Mouse (Mus musculus): ENCODE measurements around the gene Ephb2.
A peak's percentile ranks its signal among the peaks of the same experiment; 100 is the strongest.

The Ephb2 gene

GRCm38 (mm10) chr4:136835621-136836386 is at the start of gene Ephb2:
Gene Ephb2 (minus strand): TSS chr4:136835988.
- DNase-seq (ENCODE audit: low spot score in 2 of 2) = peak; percentile 11 to 26

GRCm38 (mm10) chr4:136878601-136879000 is 42.8 kb upstream of the Ephb2 start:
- DNase-seq (ENCODE audit: low spot score in 2 of 2) = no peak

GRCm38 (mm10) chr4:136878171-136878570 is 42.4 kb upstream of the Ephb2 start:
- DNase-seq (ENCODE audit: low spot score in 2 of 2) = no peak

GRCm38 (mm10) chr4:136876971-136877370 is 41.2 kb upstream of the Ephb2 start:
- DNase-seq (ENCODE audit: low spot score in 2 of 2) = no peak

GRCm38 (mm10) chr4:136875012-136875411 is 39.2 kb upstream of the Ephb2 start:
- no peak for DNase-seq (ENCODE audit: low spot score in 2 of 2)

GRCm38 (mm10) chr4:136868371-136868770 is 32.6 kb upstream of the Ephb2 start:
- DNase-seq (ENCODE audit: low spot score in 2 of 2) = no peak

DNA sequence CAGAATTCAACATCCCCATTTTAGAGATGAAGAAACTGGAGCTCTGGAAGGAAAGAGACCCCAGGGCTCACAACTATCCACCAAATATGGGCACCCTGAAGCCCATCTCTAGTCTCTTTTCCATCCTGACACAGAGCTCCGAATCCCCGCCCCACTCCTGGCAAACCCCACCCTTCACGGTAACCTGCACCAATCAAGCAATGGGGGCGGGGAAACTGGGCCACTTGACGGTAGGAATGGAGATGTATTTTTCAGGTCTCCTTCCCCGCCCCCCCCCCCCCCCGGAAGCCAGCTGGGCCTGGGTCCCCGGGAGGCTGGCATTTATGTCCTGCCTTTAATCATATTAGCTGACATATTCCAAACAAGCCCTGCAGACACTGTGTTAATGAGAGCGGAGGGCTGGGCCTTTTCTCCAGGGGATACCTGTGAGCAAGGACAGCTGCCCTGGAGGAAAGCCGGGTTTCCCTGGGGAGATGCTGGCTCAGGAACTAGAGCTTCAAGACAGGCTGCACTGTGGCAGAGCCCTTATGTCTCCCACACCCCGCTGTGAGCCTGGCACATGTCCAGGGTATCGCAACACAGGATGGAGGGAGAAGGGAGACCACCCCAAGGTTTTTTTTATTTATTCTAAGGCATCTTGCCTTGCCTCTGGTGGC is 32.0 kb upstream of the Ephb2 start:
- DNase-seq (ENCODE audit: low spot score in 2 of 2) = no peak

- no peak for DNase-seq (ENCODE audit: low spot score in 2 of 2)
Measured at GRCm38 (mm10) chr4:136865531-136865930, 29.7 kb upstream of the Ephb2 start.

DNA sequence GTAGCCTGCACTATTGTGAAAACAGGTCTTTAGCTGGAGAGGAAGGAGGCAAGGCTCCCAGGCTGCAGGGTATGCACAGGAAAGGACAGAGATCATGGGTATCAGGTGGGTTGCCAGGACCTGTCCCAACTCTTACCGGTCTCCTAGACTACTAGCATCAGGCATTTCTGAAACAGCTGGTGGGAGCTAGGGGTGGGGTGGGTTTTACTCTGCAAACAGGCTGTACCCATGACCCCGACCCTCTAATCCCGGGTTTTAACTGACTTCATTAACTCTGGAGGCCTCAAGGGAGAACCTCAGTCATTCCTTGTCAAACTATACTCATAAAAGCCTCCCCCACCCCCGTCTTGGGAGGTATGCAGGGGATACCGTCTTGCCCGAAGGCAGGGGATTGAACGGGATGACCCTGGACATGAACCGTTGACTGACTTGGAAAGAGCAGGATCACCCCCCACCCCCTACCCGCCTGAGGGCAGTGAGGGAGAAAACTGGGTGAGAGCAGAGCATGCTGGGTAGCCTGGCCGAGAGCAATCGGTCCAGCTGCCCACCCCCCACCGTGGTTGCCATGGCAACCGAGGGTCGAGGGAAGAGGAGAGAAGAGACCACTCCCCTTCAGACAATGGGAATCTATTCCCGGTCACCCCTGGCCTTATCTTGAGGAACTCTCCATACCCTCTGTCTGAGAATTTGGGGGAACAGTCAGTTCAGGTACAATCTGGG is 29.1 kb upstream of the Ephb2 start:
- no peak for DNase-seq (ENCODE audit: low spot score in 2 of 2)

DNA sequence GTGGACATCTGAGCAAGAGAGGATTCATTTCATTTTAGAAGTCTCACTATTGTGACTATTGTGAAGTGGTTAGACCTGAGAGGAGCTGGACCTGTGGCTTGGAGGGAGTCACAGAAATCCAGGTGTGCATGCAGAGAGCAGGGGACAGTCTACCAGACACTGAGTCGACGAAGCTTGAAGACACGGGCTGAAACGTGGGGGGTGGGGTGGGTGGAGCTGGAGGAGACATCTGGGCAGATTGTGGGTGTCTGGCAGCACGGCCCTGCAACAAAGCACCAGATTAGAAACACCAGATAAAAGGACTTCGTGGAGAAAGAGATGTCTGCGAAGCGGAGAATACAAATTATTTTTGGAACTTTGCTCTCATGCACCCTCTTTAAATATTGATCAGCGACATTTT is 27.7 kb upstream of the Ephb2 start:
- DNase-seq (ENCODE audit: low spot score in 2 of 2) = no peak

- DNase-seq (ENCODE audit: low spot score in 2 of 2) = no peak
Measured at GRCm38 (mm10) chr4:136862411-136862810, 26.6 kb upstream of the Ephb2 start.

DNA sequence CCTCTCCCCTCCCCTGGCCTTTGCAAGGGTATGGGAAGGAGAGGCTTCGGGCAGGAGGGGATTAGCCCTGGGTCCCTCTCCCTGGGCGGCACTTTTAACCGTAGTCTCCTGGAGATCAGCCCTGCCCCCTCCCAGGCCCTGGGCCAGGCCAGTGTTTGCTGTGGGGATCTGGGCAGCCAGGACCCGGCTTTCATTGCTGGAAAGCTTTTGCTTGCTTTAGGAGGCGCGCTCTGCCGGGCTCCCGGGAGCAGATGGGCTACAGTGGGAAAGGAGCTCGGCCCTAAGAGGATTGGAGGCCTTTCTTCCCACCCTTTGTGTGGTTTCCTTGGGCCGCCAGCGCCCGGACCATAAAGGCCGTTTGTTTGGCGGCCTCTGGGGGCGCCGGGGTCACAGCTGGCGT is 26.0 kb upstream of the Ephb2 start:
- no peak for DNase-seq (ENCODE audit: low spot score in 2 of 2)

DNA sequence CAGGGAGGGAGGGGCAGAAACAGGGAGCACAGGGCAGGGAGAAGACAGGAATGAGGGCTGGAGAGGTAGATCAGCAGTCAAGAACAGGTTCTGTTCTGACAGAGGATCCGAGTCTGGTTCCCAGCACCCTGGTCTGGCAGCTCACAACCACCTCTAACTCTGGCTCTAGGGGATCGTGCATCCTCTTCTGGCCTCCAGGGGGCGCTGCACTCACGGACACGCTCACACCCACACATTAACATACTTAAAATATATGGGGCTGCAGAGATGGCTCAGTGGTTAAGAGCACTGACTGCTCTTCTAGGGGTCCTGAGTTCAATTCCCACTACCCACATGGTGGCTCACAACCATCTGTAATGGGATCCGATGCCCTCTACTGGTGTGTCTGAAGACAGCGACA is 24.2 kb upstream of the Ephb2 start:
- DNase-seq (ENCODE audit: low spot score in 2 of 2) = no peak

GRCm38 (mm10) chr4:136855081-136855480 is 19.3 kb upstream of the Ephb2 start:
- DNase-seq (ENCODE audit: low spot score in 2 of 2) = no peak

- no peak for DNase-seq (ENCODE audit: low spot score in 2 of 2)
Measured at GRCm38 (mm10) chr4:136852989-136853388, 17.2 kb upstream of the Ephb2 start.

GRCm38 (mm10) chr4:136852119-136852518 is 16.3 kb upstream of the Ephb2 start:
- no peak for DNase-seq (ENCODE audit: low spot score in 2 of 2)

DNA sequence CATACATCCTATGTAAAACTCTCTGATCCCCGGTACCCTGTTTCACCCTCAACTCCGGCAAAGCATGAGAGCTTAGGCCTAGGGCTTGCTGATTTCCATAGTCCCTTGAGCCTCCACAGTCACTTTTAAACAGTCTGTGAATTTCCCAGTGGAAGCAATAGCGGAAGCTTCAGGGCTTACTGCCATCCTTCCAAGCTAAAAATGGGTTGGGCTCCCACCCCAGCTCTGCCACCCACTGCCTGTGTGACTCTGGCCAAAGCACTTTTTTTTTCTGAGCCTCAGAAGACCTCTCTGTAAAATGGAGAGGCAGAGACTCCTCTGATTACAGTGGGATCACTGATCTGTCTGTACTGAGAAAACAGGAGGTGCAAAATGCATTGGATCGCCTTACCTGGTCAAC is 12.8 kb upstream of the Ephb2 start:
- no peak for DNase-seq (ENCODE audit: low spot score in 2 of 2)

DNA sequence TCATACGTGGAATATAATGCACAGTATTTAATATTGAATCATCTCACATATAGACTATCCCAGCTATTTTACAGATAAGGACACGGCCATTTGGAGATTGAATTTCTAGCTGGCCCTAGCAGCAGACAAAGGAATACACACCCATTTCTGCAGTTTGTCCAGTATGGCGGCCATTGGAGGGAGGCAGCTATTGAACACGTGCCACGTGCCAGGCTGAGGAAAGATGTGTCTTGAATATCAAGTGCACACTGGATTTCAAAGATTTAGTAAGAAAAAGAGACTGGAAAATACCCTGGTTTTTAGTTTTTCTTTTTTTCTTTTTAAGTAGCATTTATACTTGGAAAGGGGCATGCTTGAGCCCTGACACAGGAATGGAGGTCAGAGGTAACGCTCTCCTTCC is 11.4 kb upstream of the Ephb2 start:
- DNase-seq (ENCODE audit: low spot score in 2 of 2) = no peak

GRCm38 (mm10) chr4:136842802-136843201 is 7.0 kb upstream of the Ephb2 start:
- no peak for DNase-seq (ENCODE audit: low spot score in 2 of 2)

DNA sequence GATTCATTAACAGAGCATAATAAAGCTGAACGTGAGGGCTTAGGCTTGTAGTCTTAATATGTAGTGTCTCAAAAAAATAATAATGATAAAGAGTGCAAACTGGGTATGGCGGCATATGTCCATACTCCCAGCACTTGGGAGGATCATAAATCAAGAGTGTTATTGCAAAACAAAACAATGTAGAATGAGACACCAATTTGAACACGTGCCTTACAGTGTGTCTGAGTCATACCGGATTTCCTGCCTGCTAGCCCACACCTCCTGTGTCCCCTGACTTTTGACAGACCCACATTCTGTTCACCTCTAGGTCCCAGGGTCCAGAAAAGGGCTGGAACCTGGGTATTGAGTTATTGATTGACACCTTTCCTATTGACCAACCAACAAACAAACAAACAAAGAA is 6.2 kb upstream of the Ephb2 start:
- no peak for DNase-seq (ENCODE audit: low spot score in 2 of 2)

- DNase-seq (ENCODE audit: low spot score in 2 of 2) = peak; percentile 18 to 34
Measured at GRCm38 (mm10) chr4:136841056-136841455, 5.3 kb upstream of the Ephb2 start.

GRCm38 (mm10) chr4:136838462-136838861 is 2.7 kb upstream of the Ephb2 start:
- DNase-seq (ENCODE audit: low spot score in 2 of 2) = no peak

GRCm38 (mm10) chr4:136838026-136838425 is 2.2 kb upstream of the Ephb2 start:
- no peak for DNase-seq (ENCODE audit: low spot score in 2 of 2)
